Mouse (Mus musculus) gastrocnemius, adult 2 months (tissue): ENCODE measurements around the gene Mrgprg. TPM values are rescaled to one million over a fixed set of nuclear protein-coding genes. Genes with fewer than 3 reads are reported as not detected.

Experiments used
- DNase-seq: peaks from one replicate; pipeline ENCODE4 v3.0.0; 2022
- H3K27ac ChIP-seq: fragments of 200-600 bp; 2 replicates; pipeline ENCODE4 v1.8.1; 2022; ENCODE audit warnings: mild to moderate bottlenecking
- H3K4me3 ChIP-seq: fragments of 200-600 bp; 2 replicates; pipeline ENCODE4 v1.8.1; 2022; ENCODE audit warnings: mild to moderate bottlenecking, moderate library complexity
- CTCF ChIP-seq: fragments of 200-600 bp; IDR thresholded peaks from 2 replicates; pipeline ENCODE4 v1.8.1; 2022; ENCODE audit warnings: antibody characterized with exemption, mild to moderate bottlenecking, moderate library complexity
- intact Hi-C: fragments of 180-260 bp; cut with DNase I; formaldehyde crosslinking; loops from one replicate; pipeline ENCODE4 v1.15.1; 2025
- microRNA-seq: library from miRNA; unstranded; fragments of <30 nt; microRNA quantifications from one replicate; pipeline ENCODE4 v1.2.0, GENCODE M21; 2021
- total RNA-seq, 2 experiments: library from RNA; stranded (reverse); gene quantifications; 2 replicates each; pipeline ENCODE4 v1.2.3; 2021

Gene Mrgprg
- total RNA-seq, 2 experiments from 2014 or later, result 0.26 to 1.3 TPM

DNA sequence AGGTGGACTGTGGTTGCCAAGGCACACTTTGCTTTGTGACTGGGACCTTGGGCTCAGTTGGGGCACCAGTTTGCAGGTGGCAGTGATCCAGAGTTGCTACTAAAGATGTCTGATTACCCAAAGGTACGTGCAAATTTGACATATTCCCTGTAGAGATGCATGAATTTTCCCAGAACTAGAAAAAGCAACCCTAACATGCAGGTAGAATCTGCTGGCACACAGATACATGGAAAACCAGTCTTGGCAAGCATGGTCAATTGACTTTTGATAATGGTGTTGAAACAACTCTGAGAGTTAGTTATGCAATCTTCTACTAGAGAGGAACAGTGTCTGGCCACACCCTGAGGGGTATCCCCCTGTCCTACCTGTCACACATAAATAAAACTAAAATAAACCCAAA is 15.4 kb downstream of the Mrgprg start:
- no peak overlapping the region for H3K4me3 ChIP-seq
- intact Hi-C loops, result no loop called here
- no peak overlapping the region for H3K27ac ChIP-seq
- DNase-seq, result peak; percentile 6
- no peak for TF ChIP-seq CTCF

DNA sequence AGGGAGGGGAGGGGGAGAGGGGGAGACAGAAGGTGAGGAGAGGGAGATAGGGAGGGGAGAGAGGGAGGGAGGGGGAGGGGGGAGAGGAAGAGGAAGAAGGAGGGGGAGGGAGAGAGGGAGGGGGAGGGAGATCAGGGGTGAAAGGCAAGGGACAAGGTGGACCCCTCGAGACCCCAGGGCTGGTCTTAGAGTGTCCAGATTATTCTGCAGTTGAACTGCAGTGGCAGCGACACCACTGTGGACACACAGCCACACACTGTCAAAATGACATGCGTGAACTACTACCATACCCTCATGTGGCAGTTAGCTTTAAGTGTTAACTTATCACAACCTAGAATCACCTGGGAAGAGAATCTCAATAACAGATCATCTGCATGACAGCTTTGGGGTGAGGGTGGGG is 17.7 kb downstream of the Mrgprg start:
- TF ChIP-seq CTCF, result no peak
- DNase-seq, result peak; percentile 5
- Histone ChIP-seq H3K4me3 (no peak overlapping the region), H3K27ac (no peak overlapping the region)
- intact Hi-C loops, result loop anchor here (5.0 kb wide), 1 partner anchor 162 kb away; no protein-coding TSS in a partner anchor

DNA sequence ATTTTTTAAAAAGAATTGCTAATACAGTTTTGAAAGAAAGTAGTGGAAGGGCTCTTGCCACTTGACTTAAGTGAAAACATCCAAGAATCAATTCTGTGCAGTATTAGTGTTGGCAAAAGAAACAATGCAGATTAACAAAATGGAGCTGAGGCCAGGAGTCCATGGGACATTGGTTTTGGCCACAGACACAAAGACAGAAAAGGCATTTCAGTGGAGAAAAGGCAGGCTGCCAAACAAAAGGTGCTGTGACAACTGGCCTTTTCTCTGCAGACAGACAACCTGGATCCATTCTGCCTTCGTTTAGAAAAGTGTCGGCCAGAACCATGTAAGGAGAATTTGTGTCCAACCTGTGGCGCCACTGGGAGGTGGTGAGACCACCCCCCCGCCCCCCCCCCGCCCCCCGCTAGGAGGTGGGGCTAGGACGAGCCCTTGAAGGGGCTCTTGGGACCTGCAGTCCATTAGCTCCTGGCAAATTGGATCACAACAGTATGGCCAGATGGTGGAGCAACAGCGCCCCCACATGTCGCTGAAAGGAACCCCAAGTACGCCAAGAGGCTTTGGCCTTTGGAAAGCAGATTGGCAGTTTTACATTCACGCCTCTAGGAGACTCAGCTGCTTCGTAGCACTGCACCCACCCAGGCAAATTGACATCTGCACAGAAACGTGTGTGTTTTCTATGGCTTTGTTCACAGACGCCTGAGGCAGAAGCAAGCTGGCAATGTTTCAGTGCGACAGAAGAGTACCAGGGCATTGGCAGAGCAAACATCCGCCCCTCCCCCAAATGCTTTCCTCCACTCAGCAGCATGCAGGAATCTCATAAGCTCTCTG is 18.5 kb downstream of the Mrgprg start:
- peak; percentile 92 for TF ChIP-seq CTCF
- Histone ChIP-seq H3K4me3 (peak overlapping the region; percentile 45), H3K27ac (0 out of 2 replicates have a peak overlapping the region, but pooled peaks have one; percentile 49)
- DNase-seq, result peak; percentile 90
- intact Hi-C loops, result loop anchor here (1.0 to 5.0 kb wide), 3 partner anchors 16 to 161 kb away; no protein-coding TSS in a partner anchor

DNA sequence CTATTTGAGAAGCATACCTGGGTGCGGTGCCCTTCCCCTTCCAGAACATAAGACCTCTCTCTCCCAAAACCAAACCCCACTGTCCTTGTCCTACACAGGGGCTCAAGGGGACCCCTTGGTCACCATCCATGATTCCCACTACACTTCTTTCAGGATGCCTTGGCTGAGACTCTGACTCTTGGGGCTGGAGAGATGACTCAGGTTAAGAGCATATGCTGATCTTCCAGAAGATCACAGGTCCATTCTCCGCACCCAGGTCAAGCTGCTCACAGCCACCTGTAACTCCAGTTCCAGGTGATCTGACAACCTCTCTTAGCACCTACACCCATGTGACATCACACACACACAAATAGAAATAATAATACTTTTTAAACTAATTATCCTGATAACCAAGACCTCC is 26.1 kb downstream of the Mrgprg start:
- peak overlapping the region; percentile 95 for H3K27ac ChIP-seq
- peak overlapping the region; percentile 90 for H3K4me3 ChIP-seq
- intact Hi-C loops, result no loop called here
- DNase-seq, result no peak
- TF ChIP-seq CTCF, result no peak

DNA sequence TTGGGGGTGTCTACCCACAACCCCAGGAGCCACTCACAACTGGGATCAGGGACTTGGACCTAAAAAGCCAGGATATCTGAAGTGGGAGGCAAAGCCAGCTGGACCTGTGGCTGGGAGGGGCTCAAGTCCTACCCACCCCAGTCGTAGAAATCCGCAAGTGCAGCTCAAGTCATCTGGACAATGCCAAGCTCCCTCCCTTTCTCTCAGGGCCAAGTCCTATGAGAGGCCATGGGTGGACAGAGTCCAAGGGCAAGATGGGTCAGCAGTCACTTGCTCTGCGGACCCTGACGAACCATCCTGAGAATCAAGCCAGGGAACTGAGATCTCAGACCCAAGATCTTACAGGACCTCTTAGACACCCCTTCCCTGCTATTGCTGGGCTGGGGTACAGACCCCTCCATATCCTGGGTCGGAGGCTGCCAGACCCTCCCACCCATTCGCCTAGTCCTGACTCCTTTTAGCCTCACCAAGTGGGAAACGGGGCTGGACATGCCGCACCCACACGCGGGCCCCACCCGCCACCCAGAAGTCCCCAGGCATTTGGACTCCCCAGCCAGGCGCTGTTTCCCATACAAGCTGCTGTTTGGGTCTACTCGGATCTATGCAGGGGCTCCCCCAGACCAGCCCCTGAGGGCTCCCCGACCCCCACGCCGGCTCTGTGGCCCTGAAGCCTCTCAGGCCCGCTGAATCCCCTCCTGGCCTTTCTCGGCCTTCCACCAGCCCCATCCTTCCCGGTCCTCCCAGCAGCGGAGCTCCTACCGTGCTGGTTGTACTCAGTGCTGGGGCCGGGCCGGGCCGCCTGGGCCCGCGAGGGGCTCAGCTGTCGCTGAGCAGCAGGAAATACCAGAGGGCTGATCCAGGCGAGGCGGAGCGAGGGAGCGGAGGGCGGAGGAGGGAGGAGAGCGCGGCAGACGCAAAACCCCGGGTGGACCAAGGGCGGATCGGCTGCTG is 27.0 kb downstream of the Mrgprg start:
- peak; percentile 93 for DNase-seq
- Histone ChIP-seq H3K4me3 (peak overlapping the region; percentile 90), H3K27ac (peak overlapping the region; percentile 95)
- TF ChIP-seq CTCF, result no peak
- intact Hi-C loops, result no loop called here

DNA sequence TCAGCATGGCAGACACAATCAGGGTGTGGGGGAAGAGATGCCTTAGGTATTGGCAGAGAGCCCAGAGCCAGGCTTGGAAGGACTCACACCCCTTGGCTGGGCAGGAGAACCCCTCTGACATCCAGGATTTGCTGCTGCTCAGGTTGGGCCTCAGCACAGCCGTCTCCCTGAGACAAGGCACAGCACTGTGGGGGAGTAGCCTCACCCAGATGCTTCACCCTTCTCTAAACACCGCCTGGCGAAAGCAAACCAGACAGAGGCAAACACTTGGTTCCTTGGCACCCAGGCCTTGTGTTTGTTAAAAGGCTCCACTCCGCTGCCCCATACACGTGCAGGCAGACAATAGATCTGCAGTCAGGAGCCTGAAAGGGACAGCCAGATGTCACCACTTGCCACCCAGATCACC is 28.2 kb downstream of the Mrgprg start:
- Histone ChIP-seq H3K27ac (peak overlapping the region; percentile 95), H3K4me3 (peak overlapping the region; percentile 90)
- no peak for TF ChIP-seq CTCF
- intact Hi-C loops, result no loop called here
- no peak for DNase-seq

DNA sequence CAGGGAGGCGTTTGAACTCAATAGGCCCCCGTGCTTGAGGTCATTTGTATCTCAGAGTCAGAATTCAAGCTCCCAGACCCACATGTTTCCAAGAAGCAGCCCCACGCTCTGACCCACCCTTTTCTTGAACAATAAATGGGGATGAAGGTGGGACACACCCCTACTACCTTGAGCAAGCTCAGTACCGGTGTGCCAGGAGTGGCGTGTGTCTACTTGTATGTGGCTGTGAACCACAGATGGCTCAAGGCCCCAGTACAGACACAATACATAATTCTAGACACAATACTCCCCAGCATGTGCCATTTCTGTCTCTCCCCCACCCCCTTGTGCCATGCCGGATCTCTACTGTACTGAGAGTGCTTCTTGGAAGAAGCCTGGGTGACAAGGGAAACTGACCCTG is 28.6 kb downstream of the Mrgprg start:
- peak overlapping the region; percentile 95; the same call in 1 of the 2 replicates for H3K27ac ChIP-seq
- intact Hi-C loops, result no loop called here
- TF ChIP-seq CTCF, result no peak
- H3K4me3 ChIP-seq, result peak overlapping the region; percentile 90
- DNase-seq, result no peak

DNA sequence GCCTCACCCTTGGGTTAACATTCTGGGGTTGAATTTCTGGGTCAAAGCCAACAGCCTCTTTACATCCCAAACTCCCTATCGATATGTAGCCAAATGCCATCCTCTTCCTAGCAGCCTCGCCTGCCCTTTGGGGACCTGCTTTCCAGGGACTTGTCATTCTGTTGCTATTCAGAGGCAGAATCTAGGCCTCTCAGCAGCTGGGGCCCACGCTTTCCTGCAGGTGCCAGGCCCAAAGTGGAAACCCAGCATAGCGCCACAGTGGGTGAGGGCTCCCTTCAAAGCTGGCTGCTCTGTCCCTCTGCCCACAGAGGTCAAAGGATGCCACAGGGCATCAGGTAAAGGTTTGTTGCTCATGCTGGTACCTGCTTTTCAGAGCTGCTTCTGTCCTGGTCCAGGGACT is 33.0 kb downstream of the Mrgprg start:
- no peak overlapping the region for H3K27ac ChIP-seq

DNA sequence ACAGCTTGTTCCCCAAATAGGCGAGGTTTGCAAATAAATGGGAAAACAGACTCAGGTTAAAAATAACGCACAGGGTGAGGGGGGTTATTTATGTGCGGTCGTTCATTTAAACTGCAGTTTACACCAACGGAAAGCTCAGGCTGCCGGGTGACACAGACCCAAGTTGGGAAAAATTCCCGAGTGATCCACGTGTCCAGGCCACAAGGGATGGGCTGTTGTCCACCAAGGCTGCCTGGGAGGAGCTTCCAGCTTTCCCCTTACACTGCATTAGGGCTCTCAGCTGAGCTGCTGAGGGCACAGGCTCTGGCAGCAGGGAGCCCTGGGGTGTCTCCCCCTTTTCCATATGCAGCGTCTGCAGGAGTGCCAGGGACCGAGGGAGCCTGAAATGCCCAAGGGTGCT is 36.9 kb downstream of the Mrgprg start:
- peak overlapping the region; percentile 24 for H3K4me3 ChIP-seq
- TF ChIP-seq CTCF, result no peak
- peak overlapping the region; percentile 78 for H3K27ac ChIP-seq
- intact Hi-C loops, result no loop called here
- peak; percentile 65 for DNase-seq

More for the DNA sequence above, 33.0 kb downstream of the Mrgprg start:
- no peak for TF ChIP-seq CTCF
- intact Hi-C loops, result no loop called here
- no peak for DNase-seq
- H3K4me3 ChIP-seq, result no peak overlapping the region

DNA sequence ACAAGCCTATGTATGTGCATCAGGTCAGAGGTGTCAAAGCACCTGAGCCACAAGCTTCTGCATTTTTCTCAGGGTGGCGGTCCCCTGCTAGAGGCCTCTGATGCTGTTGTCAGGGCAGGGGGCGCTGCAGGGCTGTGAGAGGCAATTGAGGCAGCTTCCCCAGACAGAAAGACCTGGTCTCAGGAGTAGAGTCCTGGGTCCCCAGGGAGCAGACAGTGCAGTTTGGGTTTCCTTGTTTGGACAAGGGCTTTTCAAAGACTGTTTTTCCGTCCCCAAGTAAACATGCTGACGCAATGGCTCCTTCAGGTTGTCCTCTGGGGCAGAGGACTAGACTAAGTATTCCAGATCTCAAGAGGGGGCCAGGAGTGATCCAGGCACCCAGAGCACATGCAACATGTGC is 40.4 kb downstream of the Mrgprg start:
- H3K27ac ChIP-seq, result peak overlapping the region; percentile 24; the same call in 1 of the 2 replicates
- TF ChIP-seq CTCF, result no peak
- no peak overlapping the region for H3K4me3 ChIP-seq
- DNase-seq, result peak; percentile 44
- intact Hi-C loops, result no loop called here

DNA sequence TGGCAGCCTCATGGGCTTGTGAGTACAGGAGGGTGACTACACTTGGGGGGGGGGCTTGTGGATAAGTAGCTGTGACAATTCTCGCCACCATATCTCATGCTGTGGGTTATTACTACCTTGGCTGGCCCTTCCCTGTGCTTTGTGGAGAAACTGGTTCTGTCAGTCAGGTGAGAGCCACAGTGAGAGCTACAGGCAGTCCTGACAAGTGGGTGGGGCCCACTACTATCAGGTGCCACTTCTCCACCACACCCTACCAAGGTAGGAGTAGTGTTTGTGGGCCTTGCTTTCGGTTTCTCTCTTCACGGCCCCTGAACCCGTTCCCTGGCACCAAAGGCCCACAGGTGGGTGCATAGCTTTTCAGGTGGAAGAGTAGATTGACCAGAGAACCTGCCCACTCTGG is 43.0 kb downstream of the Mrgprg start:
- TF ChIP-seq CTCF, result no peak
- no peak overlapping the region for H3K4me3 ChIP-seq
- intact Hi-C loops, result no loop called here
- no peak for DNase-seq
- peak overlapping the region; percentile 53; the same call in 1 of the 2 replicates for H3K27ac ChIP-seq

DNA sequence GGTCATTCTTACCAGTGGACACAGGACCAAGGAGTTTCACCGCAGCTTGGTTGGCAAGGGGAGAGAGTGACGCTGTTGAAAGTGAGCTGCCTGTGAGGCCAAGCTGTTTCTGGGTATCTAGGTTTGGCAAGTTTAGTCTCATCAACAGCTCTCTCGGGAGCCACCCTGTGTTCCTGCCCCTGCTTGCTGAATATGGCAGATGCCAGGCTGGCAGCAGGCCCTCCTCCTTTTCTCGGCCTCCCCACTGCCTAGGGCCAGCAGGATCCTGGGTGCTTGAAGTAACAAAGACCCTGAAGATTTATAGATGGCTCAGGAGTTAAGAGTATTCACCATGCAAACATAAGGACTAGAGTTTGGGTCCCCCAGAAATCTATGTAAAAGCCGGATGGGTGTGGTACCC is 44.1 kb downstream of the Mrgprg start:
- TF ChIP-seq CTCF, result no peak
- Histone ChIP-seq H3K4me3 (no peak overlapping the region), H3K27ac (peak overlapping the region; percentile 53; the same call in 1 of the 2 replicates)
- DNase-seq, result peak; percentile 68
- intact Hi-C loops, result no loop called here

DNA sequence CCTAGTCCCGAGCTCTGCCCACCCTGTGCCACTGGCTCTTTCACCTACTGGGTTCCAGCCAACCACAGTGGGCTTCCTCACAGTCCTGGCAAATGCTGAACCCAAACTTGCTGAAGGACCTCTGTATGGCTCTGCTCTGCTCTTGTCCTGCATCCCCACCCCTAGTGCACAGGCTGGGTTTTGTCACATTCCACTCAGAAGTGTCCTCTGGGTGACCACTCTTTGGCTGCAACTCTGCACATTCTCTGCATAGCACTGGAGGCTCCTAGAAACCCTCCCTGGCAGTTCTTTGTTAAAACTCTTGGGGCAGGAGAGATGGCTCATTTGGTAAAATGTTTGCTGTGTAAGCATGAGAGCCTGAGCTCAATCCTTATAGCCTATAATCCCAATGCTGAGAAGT is 49.0 kb downstream of the Mrgprg start:
- no peak for DNase-seq
- Histone ChIP-seq H3K27ac (no peak overlapping the region), H3K4me3 (no peak overlapping the region)
- intact Hi-C loops, result no loop called here
- TF ChIP-seq CTCF, result no peak

Small RNA genes lying within 50 kb of the gene (microRNA-seq; reads per million reads assigned to microRNA genes)
- gene Gm22064, result not detected

Other genes with a start within 250 kb of the Mrgprg start
- gene Nap1l4, start 217.9 kb downstream of the Mrgprg start, total RNA-seq, result 100 to 1,000 TPM; 188 to 209 TPM
- gene Cars, start 166.9 kb downstream of the Mrgprg start, total RNA-seq, result 10 to 100 TPM; 37.2 to 42.3 TPM
- under 1 TPM; 0.17 to 0.23 TPM for gene Tnfrsf26, start 138.3 kb downstream of the Mrgprg start, total RNA-seq
- 1 to 10 TPM in 1 of 2 experiments, under 1 TPM in 1; 0.97 to 2.1 TPM for gene Tnfrsf22, start 117.3 kb downstream of the Mrgprg start, total RNA-seq
- 1 to 10 TPM; 3.0 to 4.1 TPM for gene Tnfrsf23, start 81.1 kb downstream of the Mrgprg start, total RNA-seq
- gene Osbpl5, start 10.0 kb downstream of the Mrgprg start, total RNA-seq, result 10 to 100 TPM; 12.7 to 18.4 TPM
- gene Mrgpre, start 17.5 kb upstream of the Mrgprg start, total RNA-seq, result under 1 TPM; 0.43 to 0.84 TPM
- gene Nadsyn1, start 55.9 kb upstream of the Mrgprg start, total RNA-seq, result 1 to 10 TPM; 3.7 to 4.6 TPM
- 1 to 10 TPM; 4.2 to 7.6 TPM for gene Dhcr7, start 56.2 kb upstream of the Mrgprg start, total RNA-seq
- not detected for gene Gm498, start 99.8 kb upstream of the Mrgprg start, total RNA-seq
- gene Shank2, start 234.9 kb upstream of the Mrgprg start, total RNA-seq, result under 1 TPM; 0.08 to 0.14 TPM